23 mouse cellular contexts compared by ENCODE assay signal in the genomic region with DNA sequence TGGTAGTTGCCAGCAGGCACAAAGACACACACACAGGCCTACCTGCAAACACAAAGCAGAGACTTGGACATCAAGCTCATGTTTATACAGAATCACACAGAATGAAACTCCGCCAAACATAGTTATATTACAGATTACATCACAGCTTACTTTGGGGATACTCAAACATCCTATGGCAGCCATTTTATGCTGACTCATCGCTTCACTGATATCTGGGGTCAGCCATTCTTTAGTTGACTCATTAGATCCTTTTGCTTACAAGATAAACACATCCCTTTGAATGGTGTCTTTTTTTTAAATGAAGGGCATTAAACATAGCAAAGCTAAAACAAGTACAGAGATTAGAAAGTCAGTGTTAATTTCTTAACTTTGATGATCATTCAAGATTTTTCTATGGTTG.
DNase-seq lines count a peak whose midpoint lies in the region; ATAC-seq and TF ChIP-seq lines count a peak whose summit lies in the region.
"Had no signal": no experiment of that assay in that cellular context is flagged by ENCODE, and none has a peak within 500 bp of the region (broad histone marks: within the 10 kb centered on the region; RNA-seq: fewer than 3 reads in every experiment).

No protein-coding gene starts in this region.

- WGBS in neural tube, embryonic 15.5 days: 95% methylated on average over 2 of the region's 2 CpGs

- intact Hi-C loops in heart, postnatal 10 days (cut with DNase I): no loop called here

- no peak for TF ChIP-seq EP300 in CH12.LX (IDR thresholded peaks at IDR 0.05; ENCODE audit: low read length)

- H3K36me3 ChIP-seq in CH12.LX (replicated peaks in 1 of 2; ENCODE audit: control insufficient read depth in 1 of 2, insufficient read depth in 1 of 2, low read length in 1 of 2): no peaks in the 10 kb centered on the region
- no peaks in the 10 kb centered on the region for H3K36me3 ChIP-seq in ES-E14 (ENCODE audit: control insufficient read depth, insufficient read depth, low read length, poor library complexity, severe bottlenecking)
- no peaks in the 10 kb centered on the region for H3K36me3 ChIP-seq in neural tube, embryonic 15.5 days
- H3K36me3 ChIP-seq: G1E had no signal

- TF ChIP-seq POLR2A in CH12.LX (IDR thresholded peaks at IDR 0.05; ENCODE audit: low read depth, low read length): no peak

- H3K4me2 ChIP-seq in CH12.LX (ENCODE audit: insufficient read depth, low read depth, poor library complexity, severe bottlenecking): no peak overlapping the region
- H3K4me2 ChIP-seq in neural tube, embryonic 15.5 days: no peak overlapping the region

- in situ Hi-C loops in CH12.LX (cut with MboI; ENCODE audit: low pct_ligation_motif_present, low pct_unique_long_range_greater_than_20kb, low sequenced_read_pairs) (no loop called here), ES-E14 (cut with MboI; ENCODE audit: low sequenced_read_pairs in 2 of 2, unreplicated experiment in 2 of 2) (no loop called here)

- H3K9ac ChIP-seq in CH12.LX (ENCODE audit: insufficient read depth, low read depth) (no peak overlapping the region), ES-E14 (ENCODE audit: insufficient read depth, low read depth, low read length, poor library complexity, severe bottlenecking) (no peak overlapping the region)
- H3K9ac ChIP-seq in neural tube, embryonic 15.5 days (replicated peaks): no peak overlapping the region

- H3K79me2 ChIP-seq in CH12.LX (replicated peaks; ENCODE audit: control insufficient read depth, extremely low read depth, insufficient read depth, poor library complexity, severe bottlenecking): no peaks in the 10 kb centered on the region

- H3K4me3 ChIP-seq in CH12.LX (replicated peaks in 1 of 3; ENCODE audit: low read depth in 2 of 3, low read length in 2 of 3, poor library complexity in 1 of 3) (no peak overlapping the region), ES-E14 (ENCODE audit: insufficient read depth in 1 of 2, low read depth in 1 of 2, low read length in 2 of 2, poor library complexity in 1 of 2, severe bottlenecking in 1 of 2) (no peak overlapping the region)
- no peak overlapping the region for H3K4me3 ChIP-seq in neural tube, embryonic 15.5 days (replicated peaks)

- TF ChIP-seq CTCF in CH12.LX (conservative IDR thresholded peaks at IDR 0.05 in 1 of 2, IDR thresholded peaks at IDR 0.05 in 1 of 2; ENCODE audit: low read depth in 2 of 2, low read length in 2 of 2): no peak

- H3K27ac ChIP-seq in CH12.LX (ENCODE audit: insufficient read depth, low read depth): no peak overlapping the region
- no peak overlapping the region for H3K27ac ChIP-seq in ES-E14 (ENCODE audit: insufficient read depth, low read depth, low read length, poor library complexity, severe bottlenecking)
- no peak overlapping the region for H3K27ac ChIP-seq in neural tube, embryonic 15.5 days (replicated peaks)

- H3K27me3 ChIP-seq in CH12.LX (replicated peaks): no peaks in the 10 kb centered on the region
- no peaks in the 10 kb centered on the region for H3K27me3 ChIP-seq in neural tube, embryonic 15.5 days (replicated peaks)
- H3K27me3 ChIP-seq: Patski had no signal

- dilution Hi-C loops in CH12.LX (cut with MboI; ENCODE audit: extremely low pct_ligation_motif_present, extremely low pct_unique_long_range_greater_than_20kb, low sequenced_read_pairs): no loop called here

- no peak for TF ChIP-seq RAD21 in CH12.LX (IDR thresholded peaks at IDR 0.05; ENCODE audit: low read depth, low read length)

- H3K4me1 ChIP-seq in CH12.LX (ENCODE audit: control insufficient read depth in 1 of 2, insufficient read depth in 2 of 2) (no peaks in the 10 kb centered on the region), ES-E14 (ENCODE audit: control insufficient read depth in 2 of 2, insufficient read depth in 2 of 2, low read length in 2 of 2, poor library complexity in 1 of 2) (no peaks in the 10 kb centered on the region)
- no peaks in the 10 kb centered on the region for H3K4me1 ChIP-seq in neural tube, embryonic 15.5 days

- peaks cover 2% of the 10 kb centered on the region for H3K9me3 ChIP-seq in CH12.LX (replicated peaks; ENCODE audit: low read length)
- H3K9me3 ChIP-seq in ES-E14 (ENCODE audit: control insufficient read depth, insufficient read depth, low read depth, low read length): no peaks in the 10 kb centered on the region
- no peaks in the 10 kb centered on the region for H3K9me3 ChIP-seq in neural tube, embryonic 15.5 days (replicated peaks)
- H3K9me3 ChIP-seq: G1E had no signal

- no peak for ATAC-seq in neural tube, embryonic 15.5 days (ENCODE audit: low FRiP score)
- ATAC-seq: activated CD4-positive, CD25-positive, alpha-beta regulatory T cell, adult 4 months; CD4-positive, CD25-positive, alpha-beta regulatory T cell, adult 4 months; Patski had no signal

- DNase-seq in CH12.LX (ENCODE audit: extremely low read depth) (no peak), ES-E14 (ENCODE audit: low read depth, low spot score) (no peak), NIH3T3 (ENCODE audit: low read depth) (peak; percentile 14)
- no peak for DNase-seq in heart, postnatal 10 days
- no peak for DNase-seq in cerebellum, adult 8-10 months
- DNase-seq: adrenal gland, adult 2 months; adrenal gland, adult 8-10 months; adrenal gland, postnatal 10 days; adrenal gland, postnatal 14 days; adrenal gland, postnatal 25 days; adrenal gland, postnatal 36 days; B cell, adult 2 months; cerebellum, adult 11 months; cerebellum, adult 11-12 months; cerebellum, adult 18-20 months; cerebellum, adult 2 months; cerebellum, adult 9-10 months; cerebellum, adult 9-11 months had no signal

TF ChIP-seq in CH12.LX, 34 proteins besides CTCF, POLR2A, EP300 and RAD21:
- no peak for TF ChIP-seq MAZ (IDR thresholded peaks at IDR 0.05; ENCODE audit: low read depth, low read length)
- TF ChIP-seq NELFE (IDR thresholded peaks at IDR 0.05; ENCODE audit: low read depth, low read length): no peak
- TF ChIP-seq MAFK (IDR thresholded peaks at IDR 0.05; ENCODE audit: insufficient replicate concordance, low read length): peak; percentile 85; the same call in 1 of the 2 replicates
- TF ChIP-seq NRF1 (IDR thresholded peaks at IDR 0.05; ENCODE audit: low read depth, low read length): no peak
- no peak for TF ChIP-seq SIN3A (IDR thresholded peaks at IDR 0.05; ENCODE audit: low read length)
- TF ChIP-seq ETS1 (conservative IDR thresholded peaks at IDR 0.05; ENCODE audit: low read depth, low read length): no peak
TF ChIP-seq in CH12.LX: peak in this region for 1.

TF ChIP-seq in ES-E14, 5 proteins besides CTCF, POLR2A, EP300 and RAD21:
- TF ChIP-seq ZNF384 (IDR thresholded peaks at IDR 0.05; ENCODE audit: low read depth, low read length) (no peak), MAFK (IDR thresholded peaks at IDR 0.05; ENCODE audit: insufficient read depth, low read depth, low read length) (peak; percentile 94)
